Mouse (Mus musculus) neural tube, embryonic 10.5 days (tissue): ENCODE measurements around the gene Akap13.

Source experiments
- DNase-seq: peaks from one replicate; pipeline ENCODE4 v3.0.0-alpha.2; 2017; ENCODE audit warnings: low spot score; ENCODE audit errors: extremely low spot score

Gene Akap13

GRCm38 (mm10) chr7:75664455-75664854 is 209.1 kb downstream of the Akap13 start:
- DNase-seq: no peak

- no peak for DNase-seq
Measured at GRCm38 (mm10) chr7:75666982-75667381, 211.6 kb downstream of the Akap13 start.

GRCm38 (mm10) chr7:75667531-75667930 is 212.2 kb downstream of the Akap13 start:
- DNase-seq: no peak

GRCm38 (mm10) chr7:75668396-75668795 is 213.1 kb downstream of the Akap13 start:
- no peak for DNase-seq

GRCm38 (mm10) chr7:75669416-75669815 is 214.1 kb downstream of the Akap13 start:
- no peak for DNase-seq

- DNase-seq: no peak
Measured at GRCm38 (mm10) chr7:75679631-75680030, 224.3 kb downstream of the Akap13 start.

- DNase-seq: no peak
Measured at GRCm38 (mm10) chr7:75682901-75683300, 227.6 kb downstream of the Akap13 start.

GRCm38 (mm10) chr7:75683410-75683809 is 228.1 kb downstream of the Akap13 start:
- DNase-seq: no peak

GRCm38 (mm10) chr7:75684976-75685375 is 229.6 kb downstream of the Akap13 start:
- no peak for DNase-seq

- no peak for DNase-seq
Measured at GRCm38 (mm10) chr7:75686046-75686826, 230.9 kb downstream of the Akap13 start.

- DNase-seq: no peak
Measured at GRCm38 (mm10) chr7:75686827-75687164, 231.5 kb downstream of the Akap13 start.

GRCm38 (mm10) chr7:75688144-75688543 is 232.8 kb downstream of the Akap13 start:
- DNase-seq: no peak

GRCm38 (mm10) chr7:75694777-75695176 is 239.4 kb downstream of the Akap13 start:
- DNase-seq: no peak

- DNase-seq: no peak
Measured at GRCm38 (mm10) chr7:75699836-75700235, 244.5 kb downstream of the Akap13 start.

- no peak for DNase-seq
Measured at GRCm38 (mm10) chr7:75700771-75701345, 245.5 kb downstream of the Akap13 start.

GRCm38 (mm10) chr7:75701761-75702160 is 246.4 kb downstream of the Akap13 start:
- no peak for DNase-seq

GRCm38 (mm10) chr7:75702368-75702767 is 247.0 kb downstream of the Akap13 start:
- DNase-seq: no peak

- no peak for DNase-seq
Measured at GRCm38 (mm10) chr7:75702966-75703645, 247.8 kb downstream of the Akap13 start.

- DNase-seq: no peak
Measured at GRCm38 (mm10) chr7:75704862-75705261, 249.5 kb downstream of the Akap13 start.

GRCm38 (mm10) chr7:75709936-75710335 is 254.6 kb downstream of the Akap13 start:
- no peak for DNase-seq

- no peak for DNase-seq
Measured at GRCm38 (mm10) chr7:75710920-75711319, 255.6 kb downstream of the Akap13 start.

- DNase-seq: no peak
Measured at GRCm38 (mm10) chr7:75711436-75711835, 256.1 kb downstream of the Akap13 start.

- no peak for DNase-seq
Measured at GRCm38 (mm10) chr7:75712808-75713207, 257.5 kb downstream of the Akap13 start.
